Mouse (Mus musculus) layer of hippocampus, adult 18-20 months (tissue): ENCODE data around the gene Tenm2. TPM values are rescaled to one million over a fixed set of nuclear protein-coding genes. Genes with fewer than 3 reads are reported as not detected.

Source experiments
- DNase-seq, 2 experiments: peaks; one replicate each; pipeline ENCODE4 v3.0.0; 2022; ENCODE audit warnings: low spot score in 2 of 2
- total RNA-seq, 2 experiments: library from RNA; stranded (reverse); gene quantifications; 2 replicates each; pipeline ENCODE4 v1.2.3; 2021

The Tenm2 gene
- total RNA-seq, 2 experiments from 2014 or later, result 139 to 145 TPM

GRCm38 (mm10) chr11:37115188-37115587, 120.6 kb downstream of the Tenm2 start:
- no peak for DNase-seq

- DNase-seq, result no peak
Measured at GRCm38 (mm10) chr11:37107069-37107468, 128.7 kb downstream of the Tenm2 start.

GRCm38 (mm10) chr11:37079403-37079802, 156.4 kb downstream of the Tenm2 start:
- no peak for DNase-seq

- no peak for DNase-seq
Measured at GRCm38 (mm10) chr11:37076989-37077598, 158.7 kb downstream of the Tenm2 start.

GRCm38 (mm10) chr11:37075349-37075748, 160.4 kb downstream of the Tenm2 start:
- no peak for DNase-seq

- no peak for DNase-seq
Measured at GRCm38 (mm10) chr11:37065459-37065858, 170.3 kb downstream of the Tenm2 start.

GRCm38 (mm10) chr11:37046671-37047070, 189.1 kb downstream of the Tenm2 start:
- peak in 1 of 2 experiments; percentile 36 for DNase-seq

GRCm38 (mm10) chr11:37041259-37041658, 194.5 kb downstream of the Tenm2 start:
- no peak for DNase-seq

GRCm38 (mm10) chr11:37039283-37039682, 196.5 kb downstream of the Tenm2 start:
- DNase-seq, result no peak

- DNase-seq, result no peak
Measured at GRCm38 (mm10) chr11:37031305-37032055, 204.3 kb downstream of the Tenm2 start.

GRCm38 (mm10) chr11:37011900-37012299, 223.9 kb downstream of the Tenm2 start:
- no peak for DNase-seq

GRCm38 (mm10) chr11:37009243-37009642, 226.5 kb downstream of the Tenm2 start:
- DNase-seq, result peak in 1 of 2 experiments; percentile 15

- DNase-seq, result no peak
Measured at GRCm38 (mm10) chr11:36997668-36998067, 238.1 kb downstream of the Tenm2 start.

GRCm38 (mm10) chr11:36990895-36991294, 244.9 kb downstream of the Tenm2 start:
- DNase-seq, result no peak

- DNase-seq, result peak in 1 of 2 experiments; percentile 69
Measured at GRCm38 (mm10) chr11:36988776-36989565, 246.8 kb downstream of the Tenm2 start.

GRCm38 (mm10) chr11:36974142-36974541, 261.6 kb downstream of the Tenm2 start:
- no peak for DNase-seq

- DNase-seq, result no peak
Measured at GRCm38 (mm10) chr11:36958102-36958501, 277.7 kb downstream of the Tenm2 start.

- no peak for DNase-seq
Measured at GRCm38 (mm10) chr11:36941429-36941828, 294.3 kb downstream of the Tenm2 start.

GRCm38 (mm10) chr11:36940557-36941110, 295.1 kb downstream of the Tenm2 start:
- DNase-seq, result no peak

- no peak for DNase-seq
Measured at GRCm38 (mm10) chr11:36929817-36930216, 305.9 kb downstream of the Tenm2 start.

- peak in 1 of 2 experiments; percentile 41 for DNase-seq
Measured at GRCm38 (mm10) chr11:36926705-36927406, 308.9 kb downstream of the Tenm2 start.
